Mouse (Mus musculus) embryonic facial prominence, embryonic 12.5 days (tissue): ENCODE results near the gene Svs1. TPM values are rescaled to one million over a fixed set of nuclear protein-coding genes. Genes with fewer than 3 reads are reported as not detected.

Experiments
- ATAC-seq: fragments of 200-750 bp; cut with Nextera tagmentation; 2 replicates; pipeline ENCODE4 v1.8.0; 2017; ENCODE audit not compliant: insufficient number of reproducible peaks, insufficient read depth, low FRiP score, low TSS enrichment
- H3K27ac ChIP-seq: fragments of 300-500 bp; sonication (generic); 2 replicates; pipeline ENCODE4 v1.5.1; 2016; ENCODE audit warnings: mild to moderate bottlenecking
- H3K27me3 ChIP-seq: fragments of 300-500 bp; sonication (generic); 2 replicates; pipeline ENCODE4 v1.6.1; 2016; ENCODE audit warnings: mild to moderate bottlenecking, moderate library complexity
- H3K36me3 ChIP-seq: fragments of 300-500 bp; sonication (generic); 2 replicates; pipeline ENCODE4 v1.6.1; 2016; ENCODE audit warnings: mild to moderate bottlenecking
- H3K4me1 ChIP-seq: fragments of 300-500 bp; sonication (generic); 2 replicates; pipeline ENCODE4 v1.6.1; 2016
- H3K4me2 ChIP-seq: fragments of 300-500 bp; sonication (generic); replicated peaks from 2 replicates; pipeline ENCODE4 v1.6.1; 2016; ENCODE audit warnings: mild to moderate bottlenecking, moderate library complexity
- H3K4me3 ChIP-seq: fragments of 300-500 bp; sonication (generic); 2 replicates; pipeline ENCODE4 v1.5.1; 2016; ENCODE audit warnings: mild to moderate bottlenecking
- H3K9ac ChIP-seq: fragments of 300-500 bp; sonication (generic); 2 replicates; pipeline ENCODE4 v1.6.1; 2016; ENCODE audit warnings: mild to moderate bottlenecking, moderate library complexity
- H3K9me3 ChIP-seq: fragments of 300-500 bp; sonication (generic); 2 replicates; pipeline ENCODE4 v1.6.1; 2016; ENCODE audit warnings: mild to moderate bottlenecking, moderate library complexity
- WGBS: fragments of 180-500 bp; shearing (Covaris S2); methylation state at CpG from one replicate; pipeline ENCODE4 v1.1.7; 2016; 5-methylcytosine and 5-hydroxymethylcytosine counted together
- polyA plus RNA-seq: library from polyadenylated mRNA; unstranded; fragments of >200 nt; fragmentation: Nextera tagmentation; extraction: Ambion mirVana; gene quantifications from 2 replicates; pipeline ENCODE4 v1.2.1, GENCODE M21; 2016

The Svs1 gene
- polyA plus RNA-seq, 1 experiment from 2014 or later = not detected

GRCm38 (mm10) chr6:49032783-49033182 lies 46.1 kb downstream of the Svs1 start:
- H3K9ac ChIP-seq = no peak overlapping the region
- H3K4me2 ChIP-seq = no peak overlapping the region
- 75% methylated on average over 4 of the region's 4 CpGs for WGBS
- no peaks in the 10 kb centered on the region; the same call in 1 of the 2 replicates for H3K4me1 ChIP-seq
- H3K27me3 ChIP-seq = peaks cover 15% of the 10 kb centered on the region; the same call in 1 of the 2 replicates
- ATAC-seq = no peak
- H3K36me3 ChIP-seq = no peaks in the 10 kb centered on the region
- H3K4me3 ChIP-seq = no peak overlapping the region
- H3K9me3 ChIP-seq = no peaks in the 10 kb centered on the region
- no peak overlapping the region for H3K27ac ChIP-seq

GRCm38 (mm10) chr6:49036275-49037267 lies 49.9 kb downstream of the Svs1 start, which contains the start of gene Gpnmb:
Gene Gpnmb (plus strand): TSS chr6:49036546.
- H3K36me3 ChIP-seq = no peaks in the 10 kb centered on the region
- no peak for ATAC-seq
- H3K4me1 ChIP-seq = no peaks in the 10 kb centered on the region; the same call in 1 of the 2 replicates
- no peak within 1 kb of the TSS for H3K9ac ChIP-seq
- peaks cover 15% of the 10 kb centered on the region; the same call in 1 of the 2 replicates for H3K27me3 ChIP-seq
- H3K9me3 ChIP-seq = no peaks in the 10 kb centered on the region
- H3K27ac ChIP-seq = no peak within 1 kb of the TSS
- peak within 1 kb of the TSS; percentile 7 for H3K4me3 ChIP-seq
- 39% methylated on average over 28 of the region's 28 CpGs for WGBS
- H3K4me2 ChIP-seq = peak within 1 kb of the TSS; percentile 36

GRCm38 (mm10) chr6:49037268-49037662 lies 50.6 kb downstream of the Svs1 start:
- Histone ChIP-seq H3K4me2 (peak overlapping the region; percentile 36), H3K4me1 (no peaks in the 10 kb centered on the region; the same call in 1 of the 2 replicates), H3K9me3 (no peaks in the 10 kb centered on the region), H3K9ac (no peak overlapping the region), H3K27me3 (peaks cover 15% of the 10 kb centered on the region; the same call in 1 of the 2 replicates), H3K36me3 (no peaks in the 10 kb centered on the region), H3K27ac (no peak overlapping the region), H3K4me3 (no peak overlapping the region)
- 69% methylated on average over 12 of the region's 12 CpGs for WGBS
- ATAC-seq = no peak

- Histone ChIP-seq H3K27me3 (peaks cover 17% of the 10 kb centered on the region; the same call in 1 of the 2 replicates), H3K27ac (no peak overlapping the region), H3K9me3 (no peaks in the 10 kb centered on the region), H3K4me2 (peak overlapping the region; percentile 48), H3K4me1 (no peaks in the 10 kb centered on the region; the same call in 1 of the 2 replicates), H3K4me3 (peak overlapping the region; percentile 33), H3K36me3 (no peaks in the 10 kb centered on the region), H3K9ac (peak overlapping the region; percentile 52; the same call in 1 of the 2 replicates)
- ATAC-seq = no peak
- WGBS = 13% methylated on average over 18 of the region's 18 CpGs
These were observed 53.0 kb downstream of the Svs1 start for GRCm38 (mm10) chr6:49039470-49040180.

Other genes with a start within 250 kb of the Svs1 start
- 7.5 and 7.6 TPM in 2 replicates for gene Gimap1, start 247.8 kb upstream of the Svs1 start, polyA plus RNA-seq
- gene Gimap5, start 240.7 kb upstream of the Svs1 start, polyA plus RNA-seq = 1.7 and 1.8 TPM in 2 replicates
- gene Gimap3, start 216.0 kb upstream of the Svs1 start, polyA plus RNA-seq = not detected in 2 replicates
- 44.0 and 45.1 TPM in 2 replicates for gene Tmem176a, start 145.9 kb upstream of the Svs1 start, polyA plus RNA-seq
- 158 and 161 TPM in 2 replicates for gene Tmem176b, start 145.4 kb upstream of the Svs1 start, polyA plus RNA-seq
- not detected in 2 replicates for gene Aoc1, start 114.0 kb upstream of the Svs1 start, polyA plus RNA-seq
- gene 1600015I10Rik, start 57.0 kb upstream of the Svs1 start, polyA plus RNA-seq = not detected in 2 replicates
- not detected in 2 replicates for gene Doxl2, start 11.9 kb upstream of the Svs1 start, polyA plus RNA-seq
- gene Gpnmb, start 49.7 kb downstream of the Svs1 start, polyA plus RNA-seq = 3.2 and 5.2 TPM in 2 replicates
- 72.8 and 76.9 TPM in 2 replicates for gene Malsu1, start 86.9 kb downstream of the Svs1 start, polyA plus RNA-seq
- gene Igf2bp3, start 228.1 kb downstream of the Svs1 start, polyA plus RNA-seq = 109 TPM in 2 replicates